Mouse (Mus musculus) megakaryocyte, embryonic 14.5 days (primary cell): ENCODE results near the gene Gdap1l1.

Experiments
- FLI1 ChIP-seq: IDR thresholded peaks from 2 replicates; pipeline ENCODE4 v1.6.1; 2012; ENCODE audit warnings: low read length, inconsistent platforms, mixed read lengths
- GATA1 ChIP-seq: IDR thresholded peaks from 3 replicates; pipeline ENCODE4 v1.6.1; 2012; ENCODE audit warnings: mixed read lengths, low read length, inconsistent platforms, borderline replicate concordance

DNA sequence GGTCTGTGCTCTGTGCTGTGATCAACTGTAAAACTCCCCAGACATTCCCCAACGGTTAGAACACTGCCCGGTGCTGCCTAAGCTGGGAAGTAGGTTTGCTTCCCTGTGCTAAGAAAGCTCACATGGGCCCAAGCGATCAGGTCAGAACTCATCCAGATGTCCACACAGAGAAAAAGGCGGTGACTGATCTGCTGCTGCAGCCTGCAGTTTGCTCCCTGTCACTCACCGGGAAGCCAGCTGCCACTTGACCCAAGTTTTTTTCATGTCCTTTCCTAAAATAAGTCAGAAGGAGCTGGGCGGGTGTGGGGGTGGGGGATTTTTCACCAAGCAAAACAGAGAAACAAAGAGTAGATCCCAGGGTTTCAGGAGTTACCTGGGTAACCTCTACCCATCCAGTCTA lies 26.3 kb downstream of the Gdap1l1 start:
- TF ChIP-seq GATA1 = no peak
- no peak for TF ChIP-seq FLI1
